Mouse (Mus musculus) adrenal gland, adult 8-10 months (tissue): ENCODE measurements around the gene BC025920. TPM values are rescaled to one million over a fixed set of nuclear protein-coding genes. Genes with fewer than 3 reads are reported as not detected.

Experiments
- DNase-seq: peaks from one replicate; pipeline ENCODE4 v3.0.0; 2022
- total RNA-seq, 4 experiments: library from RNA; stranded (reverse); gene quantifications; 2 replicates each; pipeline ENCODE4 v1.2.4; 2022

The BC025920 gene
- total RNA-seq, 4 experiments from 2014 or later: 1.2 to 1.7 (median 1.3) TPM

DNA sequence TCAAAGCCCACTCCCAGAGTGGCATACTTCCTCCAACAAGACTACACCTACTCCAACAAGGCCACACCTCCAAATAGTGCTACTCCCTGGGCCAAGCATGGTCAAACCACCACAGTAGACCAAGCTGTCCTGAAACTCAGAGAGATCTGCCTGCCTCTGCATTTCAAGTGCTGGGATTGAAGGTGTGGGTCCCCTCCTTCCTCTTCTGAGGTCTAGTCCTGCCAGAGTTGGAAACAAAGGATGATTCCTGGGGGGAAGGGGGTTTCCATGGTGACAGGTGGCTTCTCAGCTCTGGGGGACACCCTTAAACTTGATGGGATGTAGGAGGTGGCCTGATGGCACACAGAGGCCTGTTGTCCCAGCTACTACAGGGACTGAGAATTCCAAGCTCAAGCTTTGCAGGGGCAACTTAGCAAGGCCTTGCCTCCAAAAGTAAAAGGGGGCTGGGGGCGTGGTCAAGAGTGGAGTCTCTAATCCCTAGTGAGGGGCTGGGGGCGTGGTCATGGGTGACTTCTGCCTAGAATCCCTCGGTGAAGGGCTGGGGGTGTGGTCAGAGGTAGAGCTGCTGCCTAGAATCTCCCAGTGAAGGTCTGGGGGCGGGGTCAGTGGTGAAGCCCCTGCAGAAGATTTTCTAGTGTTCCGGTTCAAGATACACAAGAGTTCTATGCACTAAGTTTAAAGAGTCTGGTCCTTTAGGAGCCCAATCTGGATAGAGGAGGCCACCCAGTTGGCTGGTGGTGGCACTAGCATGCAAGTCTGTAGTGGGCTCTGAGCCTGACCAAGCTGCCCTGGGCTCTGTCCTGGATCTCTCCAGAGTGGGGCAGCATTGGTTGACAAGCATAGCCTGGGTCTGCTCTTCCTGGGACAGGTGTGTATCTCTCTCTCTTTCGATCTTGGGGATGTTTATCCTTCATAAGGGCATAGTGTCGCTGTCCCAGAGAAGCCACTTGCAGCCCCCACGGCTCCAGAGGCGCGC lies 31.7 kb upstream of the BC025920 start, which contains the start of gene Tle2:
Tle2 (plus strand) TSS at position 481 of the 976 bp plus-strand sequence.
- peak; percentile 40 for DNase-seq

DNA sequence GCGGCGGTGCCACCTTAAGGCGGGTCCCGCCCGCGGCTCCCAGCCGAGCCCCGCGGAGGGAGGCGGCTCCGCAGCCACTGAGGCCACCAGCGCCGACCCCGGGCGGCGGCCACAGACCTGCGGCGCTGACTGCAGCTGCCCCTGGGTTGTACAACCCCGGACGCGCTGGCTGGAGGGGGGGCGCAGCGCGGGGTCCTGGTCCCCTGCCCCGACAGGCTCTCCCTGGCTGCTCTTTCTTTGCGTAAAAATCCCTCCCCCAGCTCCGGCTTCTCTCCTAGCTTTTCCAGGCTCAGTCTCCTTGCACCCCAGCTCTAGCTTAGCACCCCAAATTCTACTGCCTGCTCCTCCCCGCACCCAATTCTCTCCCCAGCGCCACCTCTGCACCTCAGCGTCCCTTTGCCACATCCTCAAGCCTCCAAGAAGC lies 30.9 kb upstream of the BC025920 start:
- DNase-seq: peak; percentile 36

DNA sequence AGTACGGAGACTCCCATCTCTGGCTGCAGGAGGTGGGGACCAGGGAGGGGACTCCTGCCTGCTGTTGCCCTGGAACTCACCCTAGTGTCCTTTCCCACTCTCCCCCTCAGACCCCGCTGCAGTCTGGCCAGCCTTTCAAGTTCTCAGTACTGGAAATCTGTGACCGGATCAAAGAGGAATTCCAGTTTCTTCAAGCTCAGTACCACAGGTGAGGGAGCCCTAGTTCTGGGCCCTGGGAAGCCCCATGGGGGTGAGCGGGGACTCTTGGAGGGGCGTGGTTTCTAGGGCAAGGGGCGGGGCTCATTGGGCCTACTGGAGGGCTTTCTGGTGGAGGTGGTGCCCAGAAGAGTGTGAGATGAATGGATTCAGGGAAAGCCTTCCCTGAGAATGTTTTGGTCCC lies 30.4 kb upstream of the BC025920 start:
- DNase-seq: peak; percentile 40

DNA sequence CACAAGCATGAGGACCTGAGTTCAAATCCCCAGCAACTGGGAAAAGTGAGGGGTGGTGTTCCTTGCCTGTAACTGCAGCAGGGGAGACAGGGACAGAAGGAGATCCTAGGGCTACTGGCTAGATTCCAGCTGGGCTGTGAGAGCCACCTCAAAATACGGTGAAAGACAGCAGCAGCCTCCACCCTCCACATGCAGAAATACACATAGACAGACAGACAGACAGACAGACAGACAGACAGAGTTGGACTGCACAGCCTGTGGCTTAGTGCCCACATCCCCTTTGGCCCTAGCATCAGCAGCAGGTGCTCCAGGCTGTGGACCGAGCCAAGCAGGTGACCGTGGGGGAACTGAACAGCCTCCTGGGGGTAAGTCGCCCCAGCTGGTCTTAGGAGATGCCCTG lies 26.1 kb upstream of the BC025920 start:
- DNase-seq: no peak

DNA sequence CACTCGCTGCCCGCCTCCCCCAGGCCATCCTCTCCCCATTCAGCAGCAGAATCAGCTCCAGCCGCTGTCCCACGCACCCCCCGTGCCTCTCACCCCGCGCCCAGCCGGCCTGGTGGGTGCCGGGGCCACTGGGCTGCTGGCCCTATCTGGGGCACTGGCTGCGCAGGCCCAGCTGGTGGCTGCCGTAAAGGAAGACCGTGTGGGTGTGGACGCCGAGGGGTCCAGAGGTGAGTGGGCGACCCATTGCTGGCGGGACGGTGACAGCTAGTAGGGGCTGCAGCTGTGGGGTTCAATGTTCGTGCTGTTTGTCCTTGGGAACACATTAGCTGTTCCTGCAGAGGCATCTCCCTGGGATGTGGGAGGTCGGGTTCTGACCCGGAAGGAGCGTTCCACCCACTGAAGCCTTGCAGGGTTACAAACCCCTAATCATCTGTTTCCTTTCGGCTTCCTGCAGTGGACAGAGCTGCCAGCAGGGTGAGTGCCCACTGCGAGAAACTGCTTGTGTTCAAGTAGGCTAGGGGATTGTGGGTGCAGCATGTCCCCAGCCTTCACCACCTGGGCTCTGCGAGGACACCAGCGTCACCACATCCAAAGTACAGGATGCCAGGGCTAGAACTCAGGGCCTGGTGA lies 25.5 kb upstream of the BC025920 start:
- DNase-seq: no peak

DNA sequence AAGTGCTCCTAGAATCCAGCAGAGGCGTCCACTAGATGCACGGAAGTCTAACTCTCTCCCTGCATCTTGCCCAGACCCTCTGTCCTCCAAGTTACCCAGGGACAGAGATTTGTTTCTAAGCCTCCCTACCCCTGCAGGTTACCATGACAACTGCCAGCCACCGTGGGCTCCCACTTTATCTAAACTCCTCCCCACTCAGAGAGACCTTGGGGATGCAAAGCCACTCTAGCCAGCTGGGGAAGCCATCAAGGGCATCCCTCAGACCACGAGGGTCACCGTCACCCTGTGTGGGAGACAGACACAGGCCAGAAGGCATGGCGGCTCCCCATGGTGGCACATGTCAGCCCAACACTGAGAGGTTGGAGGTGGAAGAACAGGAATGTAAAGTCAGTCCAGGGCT lies 22.7 kb upstream of the BC025920 start:
- no peak for DNase-seq

DNA sequence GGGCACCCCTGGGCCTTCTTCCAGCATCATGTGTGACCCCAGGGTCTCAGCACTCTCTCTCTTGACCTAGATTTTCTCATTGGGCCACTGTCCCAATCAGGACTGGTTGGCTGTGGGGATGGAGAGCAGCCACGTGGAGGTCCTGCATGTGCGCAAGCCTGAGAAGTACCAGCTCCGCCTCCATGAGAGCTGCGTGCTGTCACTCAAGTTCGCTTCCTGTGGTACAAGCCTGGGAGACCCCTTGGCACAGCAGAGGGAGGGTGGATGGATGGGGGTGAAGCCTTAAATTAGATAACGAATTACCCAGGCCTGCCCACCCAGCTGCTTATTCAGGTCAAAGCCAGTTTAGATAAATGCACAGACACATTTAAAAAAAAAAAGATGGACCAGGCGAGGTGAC lies 17.3 kb upstream of the BC025920 start:
- no peak for DNase-seq

DNA sequence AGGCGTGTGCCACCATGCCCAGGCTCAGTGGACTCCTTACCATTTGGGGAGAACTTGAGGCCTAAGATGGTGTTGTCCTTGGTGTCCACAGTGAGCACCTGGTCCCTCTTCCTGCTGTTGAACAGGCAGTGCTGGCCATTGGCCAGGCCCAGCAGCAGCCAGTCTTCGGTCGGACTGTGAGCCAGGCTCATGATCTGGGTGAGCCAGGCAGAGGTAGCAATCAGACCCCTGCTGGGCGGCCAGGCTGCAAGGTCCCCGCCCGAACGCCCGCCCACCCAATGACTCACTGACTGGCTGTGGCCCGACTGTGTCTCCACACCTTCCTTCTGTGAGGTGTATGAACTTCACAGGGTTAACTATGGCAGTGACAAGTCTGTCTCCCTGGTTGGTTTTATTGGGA lies 14.2 kb upstream of the BC025920 start:
- no peak for DNase-seq

DNA sequence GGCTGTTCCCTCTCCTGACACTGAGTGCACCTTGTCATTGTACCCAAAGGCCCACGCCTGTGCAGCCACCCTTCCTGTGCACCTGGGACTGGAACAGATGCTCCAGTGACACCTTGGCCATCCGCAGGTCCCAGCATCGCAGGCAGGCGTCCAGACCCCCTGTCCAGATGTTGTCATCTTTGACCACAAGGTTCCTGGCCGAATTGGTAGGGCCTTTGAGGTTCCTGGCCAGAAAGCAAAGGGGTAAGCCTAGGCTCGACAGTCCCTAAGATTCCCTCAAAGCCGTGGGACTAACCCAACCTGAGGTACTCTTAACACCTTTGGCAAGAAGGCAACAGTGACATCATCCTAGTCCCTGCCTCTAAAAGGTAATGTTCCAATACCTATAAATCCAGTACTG lies 13.4 kb upstream of the BC025920 start:
- DNase-seq: no peak

DNA sequence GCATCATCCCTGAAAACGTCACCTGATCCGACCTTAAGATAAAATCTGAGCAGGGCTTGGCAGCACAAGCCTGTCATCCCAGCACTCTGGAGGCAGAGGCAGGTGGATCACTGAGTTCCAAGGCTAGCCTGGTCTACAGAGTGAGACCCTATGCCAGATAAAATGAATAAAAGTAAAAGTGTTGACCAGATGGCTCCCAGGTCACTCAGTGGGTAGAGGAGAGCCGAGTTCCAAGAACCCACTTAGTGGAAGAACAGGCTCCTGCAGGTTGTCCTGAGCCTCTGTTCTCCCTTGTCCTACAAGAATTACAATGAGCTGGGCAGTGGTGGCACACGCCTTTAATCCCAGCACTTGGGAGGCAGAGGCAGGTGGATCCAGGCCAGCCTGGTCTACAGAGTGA lies 12.8 kb upstream of the BC025920 start:
- DNase-seq: no peak

DNA sequence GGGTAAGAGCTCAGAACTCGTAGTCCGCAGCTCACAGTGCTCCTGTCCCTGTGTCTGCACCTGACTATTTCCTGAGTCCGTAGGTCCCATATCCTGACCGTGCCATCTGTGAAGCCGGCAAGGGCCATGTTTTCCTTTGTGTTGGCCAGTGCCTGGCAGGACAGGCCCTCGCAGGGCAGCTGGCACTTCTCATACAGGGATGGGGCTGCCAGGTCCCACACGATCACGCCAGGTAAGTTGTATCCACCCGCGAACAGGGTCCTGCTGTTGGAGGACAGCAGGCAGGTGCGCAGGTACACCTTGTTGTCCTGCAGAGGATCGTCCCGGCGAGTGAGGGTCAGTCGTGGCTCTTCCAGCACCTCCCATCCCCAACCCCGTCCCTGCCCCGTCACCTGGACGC lies 12.1 kb upstream of the BC025920 start:
- no peak for DNase-seq

DNA sequence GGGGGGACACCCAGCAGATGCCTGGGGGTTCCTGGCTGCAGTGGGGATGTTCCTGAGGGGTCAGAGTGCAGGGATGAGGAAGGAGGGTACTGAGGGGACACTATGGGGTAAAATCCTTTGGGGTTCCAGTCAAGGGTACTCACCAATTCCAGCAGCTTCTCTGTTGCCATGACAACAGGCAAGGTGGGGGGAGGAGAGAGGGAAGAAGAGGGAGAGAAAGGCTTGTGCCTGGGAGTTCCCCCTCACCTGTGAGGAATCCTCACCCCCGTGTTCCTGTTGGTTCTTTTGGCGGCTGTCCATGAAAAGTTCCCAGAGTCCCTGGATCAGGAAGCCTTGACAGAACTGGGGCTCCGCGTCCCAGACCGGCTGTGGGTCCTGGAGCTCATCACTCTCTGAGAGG lies 10.5 kb upstream of the BC025920 start:
- no peak for DNase-seq

DNA sequence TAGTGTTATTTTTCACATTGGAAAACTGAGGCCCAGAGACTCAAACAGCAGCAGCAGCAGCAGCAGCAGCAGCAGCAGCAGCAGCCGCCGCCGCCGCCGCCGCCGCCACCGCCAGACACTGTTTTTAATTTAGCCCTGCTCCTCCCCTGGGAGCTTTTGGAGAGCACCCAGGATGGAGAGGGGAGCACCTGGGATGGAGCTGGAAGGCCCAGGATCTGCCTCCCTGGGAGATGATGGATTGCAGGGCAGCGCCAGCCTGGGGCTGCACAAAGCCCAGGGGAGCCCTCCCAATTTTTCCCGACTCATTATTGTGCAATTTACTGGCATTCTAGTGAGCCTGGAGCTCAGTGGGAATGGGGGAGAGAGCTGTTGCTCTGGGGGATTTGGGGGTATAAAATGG lies 9.5 kb upstream of the BC025920 start:
- no peak for DNase-seq

DNA sequence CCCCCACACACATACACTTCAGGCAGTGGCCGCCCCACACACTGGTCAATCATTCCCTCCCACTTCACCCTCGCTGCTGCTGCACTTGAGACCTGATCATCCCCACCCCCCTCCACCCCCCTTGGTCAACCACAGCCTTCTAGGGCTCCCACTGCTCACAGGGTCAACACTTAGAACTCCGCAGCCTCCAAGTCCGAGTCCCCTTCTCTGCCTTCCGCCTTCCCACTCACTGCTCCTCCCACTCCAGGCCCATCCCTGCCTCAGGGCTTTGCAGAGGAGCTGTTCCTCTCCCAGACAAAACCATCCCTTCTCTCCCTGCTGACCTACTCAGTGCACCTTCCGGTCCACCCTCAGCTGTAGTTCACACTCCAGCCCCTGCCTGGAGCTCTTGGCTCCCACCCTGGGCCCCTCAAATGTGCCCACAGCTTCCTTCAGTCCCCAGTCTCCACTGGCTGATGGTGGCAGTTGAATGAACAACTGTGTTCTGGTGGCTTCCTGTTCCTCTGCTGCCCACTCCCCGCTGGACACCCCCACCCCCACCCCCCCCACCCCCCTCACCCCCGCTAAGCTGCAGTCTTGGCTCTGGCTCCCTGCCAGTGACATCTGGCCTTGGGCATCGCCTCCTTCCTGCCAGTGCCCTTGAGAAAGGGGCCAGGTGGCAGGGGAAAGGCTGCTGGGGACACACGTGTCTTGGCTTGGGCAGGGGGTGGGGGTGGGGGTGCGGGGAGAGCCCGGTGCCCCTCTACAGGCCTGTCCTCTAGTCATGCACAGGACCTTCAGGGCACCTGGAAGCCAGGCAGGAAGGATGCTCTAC lies 8.7 kb upstream of the BC025920 start:
- DNase-seq: no peak

DNA sequence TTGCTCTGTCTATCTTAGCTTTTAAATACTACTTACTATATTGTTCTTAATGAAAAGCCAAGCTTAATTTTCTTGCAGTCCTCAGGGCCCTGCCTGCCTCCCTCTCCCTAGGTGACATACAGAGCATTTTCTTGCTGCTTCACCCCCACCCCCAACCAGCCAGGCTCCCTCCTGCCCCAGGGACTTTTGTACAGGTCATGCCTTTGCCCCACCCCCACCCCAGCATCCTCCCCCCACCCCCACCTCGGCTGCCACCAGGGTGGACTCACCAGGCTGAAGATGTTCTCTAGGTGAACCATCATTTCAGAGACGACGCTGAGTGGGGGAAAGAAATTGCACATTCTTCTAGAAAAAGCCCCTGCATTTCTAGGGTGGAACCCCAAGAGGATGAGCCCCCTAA lies 7.7 kb upstream of the BC025920 start:
- no peak for DNase-seq

DNA sequence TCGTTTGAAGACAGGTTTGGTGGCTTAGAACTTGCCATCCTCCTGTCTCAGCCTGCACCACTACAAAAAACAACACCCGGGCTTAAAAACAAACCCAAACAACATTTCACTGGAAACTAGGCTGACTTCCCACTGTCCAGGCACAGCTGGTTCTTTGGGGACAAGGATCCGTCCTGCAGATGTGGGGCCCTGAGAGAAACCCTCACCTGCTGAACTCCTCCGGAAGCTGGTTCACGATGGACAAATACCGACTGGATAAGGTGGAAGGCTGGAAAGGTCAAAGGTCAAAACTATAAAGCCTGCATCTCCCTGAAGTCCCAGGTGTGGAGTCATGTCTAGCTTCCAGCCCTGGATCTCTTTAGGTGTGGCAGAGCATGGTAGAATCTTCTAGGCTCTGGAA lies 7.2 kb upstream of the BC025920 start:
- no peak for DNase-seq

DNA sequence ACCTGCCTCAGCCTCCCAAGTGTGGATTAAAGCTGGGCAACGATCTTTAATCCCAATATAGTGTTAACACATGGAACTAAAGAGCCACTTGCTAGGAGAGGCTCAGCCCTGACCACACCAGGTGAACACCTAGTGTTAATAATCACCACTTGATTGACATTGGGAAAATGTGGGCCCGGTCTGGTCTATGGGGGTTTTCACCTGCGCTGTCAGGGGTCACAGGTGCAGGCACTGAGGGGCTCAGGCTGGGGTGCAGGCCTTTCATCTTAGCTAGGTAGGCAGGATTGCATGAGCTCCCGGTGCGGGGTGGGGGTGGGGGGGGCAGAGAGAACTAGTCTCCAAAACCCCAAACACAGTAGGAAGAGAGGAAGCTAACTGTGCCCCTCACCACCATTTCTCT lies 6.4 kb upstream of the BC025920 start:
- no peak for DNase-seq

DNA sequence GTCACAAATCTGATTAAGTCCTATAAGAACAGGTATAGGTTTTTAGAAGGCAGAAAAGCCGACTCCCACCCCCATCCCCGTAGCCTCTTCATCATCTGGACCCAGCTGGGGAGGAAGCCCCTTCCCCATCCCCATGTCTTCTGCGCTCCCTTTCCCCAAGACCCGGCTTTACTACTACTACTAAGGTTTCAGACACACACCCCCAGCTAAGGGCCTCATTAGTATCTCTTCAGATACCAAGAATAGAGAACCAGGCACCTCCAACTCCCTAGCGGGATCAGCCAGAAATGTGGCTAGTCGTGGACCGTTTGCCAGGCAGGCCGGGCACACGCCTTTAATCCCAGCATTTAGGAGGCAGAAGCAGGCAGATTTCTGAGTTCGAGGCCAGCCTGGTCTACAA lies 6.0 kb upstream of the BC025920 start:
- no peak for DNase-seq

DNA sequence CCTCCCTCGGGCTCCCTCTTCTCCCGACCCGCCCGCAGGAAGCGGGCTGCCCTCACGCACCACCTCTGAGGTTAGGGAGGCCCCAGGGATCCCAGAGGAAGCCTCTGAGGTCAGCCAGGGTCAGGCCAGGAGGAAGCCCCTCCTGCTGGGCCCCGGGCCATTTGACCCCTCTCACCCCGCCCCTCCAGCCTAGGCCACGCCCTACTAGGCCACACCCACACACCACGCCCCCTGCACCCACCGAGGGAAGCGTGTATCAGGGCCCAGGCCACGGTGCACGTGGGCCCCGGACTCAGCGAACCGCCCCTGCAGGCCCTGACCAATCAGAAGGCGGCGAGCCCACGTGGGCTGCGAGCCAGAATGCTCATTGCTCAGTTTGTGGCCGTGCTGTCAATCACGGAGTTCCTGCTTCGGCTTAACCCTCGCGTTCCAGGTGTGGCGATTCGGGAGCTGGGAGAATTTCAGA lies 5.3 kb upstream of the BC025920 start, which contains the start of gene Tle6:
Tle6 (minus strand) TSS at position 336 of the 466 bp plus-strand sequence.
- peak; percentile 95 for DNase-seq

DNA sequence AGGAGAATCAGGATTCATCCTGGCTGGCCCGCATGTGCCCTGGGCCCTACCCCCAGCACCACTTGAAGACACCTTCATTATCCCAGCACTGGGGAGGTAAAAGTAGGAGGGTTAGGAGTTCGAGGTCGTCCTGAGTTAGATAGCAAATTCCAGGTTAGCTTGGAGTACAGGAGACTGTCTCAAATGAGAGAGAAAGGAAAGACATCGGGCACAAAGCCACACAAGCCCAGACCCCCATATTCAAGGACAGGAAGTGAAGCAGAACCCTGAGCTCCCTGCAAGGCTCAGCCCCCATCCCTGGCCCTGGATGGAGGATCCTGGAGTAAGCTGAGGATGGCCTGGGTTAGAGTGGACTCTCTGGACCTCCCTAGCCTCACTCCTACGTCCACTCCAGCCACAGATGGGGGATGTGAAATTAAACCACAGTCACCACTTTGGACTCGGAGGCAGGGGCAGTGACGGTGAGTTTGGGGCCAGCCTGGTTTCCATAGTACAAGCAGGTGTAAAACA lies 4.6 kb upstream of the BC025920 start:
- DNase-seq: no peak

DNA sequence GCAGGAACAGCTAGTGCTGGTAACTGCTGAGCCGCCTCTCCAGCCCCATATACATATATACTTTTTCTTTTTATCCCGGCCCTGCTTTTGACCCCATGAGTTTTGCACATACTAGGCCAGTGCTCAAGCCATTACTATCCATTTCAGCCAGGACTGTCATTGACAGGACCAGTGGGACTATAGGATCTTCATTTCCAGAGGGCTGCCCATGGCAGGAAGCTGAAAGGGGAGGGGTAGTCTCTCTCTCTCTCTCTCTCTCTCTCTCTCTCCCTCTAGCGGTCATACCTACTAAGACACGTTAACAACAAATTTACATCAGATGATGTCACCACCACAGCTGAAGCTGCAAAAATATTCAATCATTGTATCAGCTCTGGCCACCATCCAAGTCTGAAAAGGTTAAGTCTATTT lies 3.3 kb upstream of the BC025920 start:
- DNase-seq: no peak
